Mouse (Mus musculus) urinary bladder, adult 18-20 months (tissue): ENCODE measurements at regions not wholly inside any gene's neighbourhood (a gene's known extent, or its start where the extent isn't known, plus 50 kb on each side); places are given as distances from the start of the nearest gene placed in this dataset.

Experiments
- DNase-seq, 2 experiments: peaks; one replicate each; pipeline ENCODE4 v3.0.0; 2022; ENCODE audit warnings: low spot score in 2 of 2, mixed read lengths in 2 of 2

DNA sequence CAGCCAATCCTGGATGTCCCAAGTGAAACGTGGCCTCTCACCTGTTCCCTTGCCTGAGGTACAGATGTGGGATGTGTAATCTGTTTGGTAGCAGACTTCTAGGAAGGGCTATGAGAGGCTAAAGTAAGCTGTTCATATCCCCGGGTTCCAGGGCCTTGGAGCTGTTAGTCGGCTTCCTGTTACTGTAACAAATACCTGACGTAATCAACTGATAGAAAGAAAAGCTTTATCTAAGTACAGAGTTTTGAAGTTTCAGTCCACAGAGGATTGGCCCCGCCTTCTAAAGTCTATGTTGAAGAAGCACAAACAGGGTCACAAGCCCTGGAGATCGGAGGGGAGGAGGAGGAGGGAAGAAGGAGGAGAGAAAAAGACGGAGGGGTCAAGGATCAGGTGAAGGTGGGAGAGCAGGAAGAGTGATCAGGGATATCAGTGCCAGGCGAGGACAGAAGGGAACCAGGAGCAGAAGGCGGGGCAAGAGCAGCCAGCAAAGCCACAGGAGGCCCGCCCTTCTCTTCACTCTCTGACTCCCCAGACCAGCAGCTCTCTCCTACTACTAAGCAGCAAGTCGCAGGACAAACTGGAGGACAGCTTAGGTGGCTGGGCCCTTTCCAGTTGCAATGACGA lies 276.5 kb upstream of the Cdyl start:
- peak in 1 of 2 experiments; percentile 54 for DNase-seq

DNA sequence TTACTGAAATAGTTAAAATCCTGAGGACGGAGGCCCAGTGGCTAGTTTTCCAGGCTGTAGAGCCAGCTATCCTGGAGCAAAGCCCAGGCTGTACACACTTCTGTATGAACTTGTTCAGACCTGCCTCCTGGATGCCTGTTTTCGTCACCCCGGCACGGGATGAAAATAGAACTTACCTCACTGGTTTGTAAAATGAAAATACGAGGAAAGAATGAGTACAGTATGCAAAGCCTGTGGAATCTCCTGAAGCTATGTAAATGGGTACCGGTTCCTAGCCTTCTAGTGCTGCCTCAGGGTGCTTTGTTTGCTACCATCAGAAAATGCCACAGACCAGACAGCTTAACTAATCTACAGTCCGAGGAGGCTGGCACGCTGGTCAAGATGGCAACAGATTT lies 276.0 kb upstream of the Cdyl start:
- peak in 1 of 2 experiments; percentile 69 for DNase-seq

DNA sequence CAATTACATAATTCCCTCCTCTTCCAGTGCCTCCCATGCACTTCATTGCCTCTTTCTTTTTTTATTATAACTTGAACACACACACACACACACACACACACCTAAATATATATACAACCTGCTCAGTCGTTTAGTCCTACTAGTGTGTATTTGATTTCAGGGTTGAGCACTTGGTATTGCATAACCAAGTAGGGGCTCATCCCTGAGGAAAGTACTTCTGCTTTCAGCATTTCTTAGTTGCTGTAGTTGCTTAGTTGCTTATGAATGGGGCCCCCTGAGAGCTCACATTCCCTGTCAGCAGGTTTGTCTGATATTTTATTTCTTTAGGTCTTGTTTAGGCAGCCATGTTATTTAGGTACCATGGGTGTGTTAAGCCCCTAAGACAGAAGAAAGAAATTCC lies 271.3 kb upstream of the Cdyl start:
- DNase-seq, result no peak

DNA sequence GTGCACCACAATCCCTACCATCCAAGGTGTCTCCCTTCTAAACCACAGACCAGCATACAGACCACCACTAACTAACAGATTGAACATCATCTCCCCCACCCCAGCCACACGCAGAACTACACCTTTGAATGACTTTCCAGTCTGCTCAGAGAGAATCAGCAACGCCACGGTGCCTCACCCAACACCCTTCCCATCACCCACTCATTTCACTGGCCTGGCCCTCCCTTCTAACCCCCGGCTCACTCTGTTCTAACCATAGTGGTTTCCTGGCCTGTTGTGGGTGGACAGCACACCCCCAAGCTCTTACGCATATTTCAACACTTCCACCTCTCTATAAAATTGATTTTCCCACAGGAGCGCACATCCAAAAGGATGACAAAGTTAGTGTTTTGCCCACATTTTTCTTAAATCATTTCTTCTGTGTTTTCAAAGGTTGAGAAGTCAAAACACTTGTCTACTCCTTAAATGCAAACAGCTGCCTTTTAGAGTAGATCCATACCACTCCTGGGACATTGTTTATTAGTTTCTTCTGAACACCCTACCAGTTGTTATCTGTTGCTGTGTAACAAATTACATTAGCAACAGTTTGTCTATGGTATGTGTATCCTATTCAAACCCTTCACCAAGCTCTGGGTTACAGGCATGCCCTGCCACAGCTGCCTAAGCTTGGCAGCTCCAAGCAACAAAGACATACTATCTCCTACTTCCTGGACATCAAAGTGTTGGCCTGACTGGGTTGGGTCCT lies 269.7 kb upstream of the Cdyl start:
- no peak for DNase-seq

DNA sequence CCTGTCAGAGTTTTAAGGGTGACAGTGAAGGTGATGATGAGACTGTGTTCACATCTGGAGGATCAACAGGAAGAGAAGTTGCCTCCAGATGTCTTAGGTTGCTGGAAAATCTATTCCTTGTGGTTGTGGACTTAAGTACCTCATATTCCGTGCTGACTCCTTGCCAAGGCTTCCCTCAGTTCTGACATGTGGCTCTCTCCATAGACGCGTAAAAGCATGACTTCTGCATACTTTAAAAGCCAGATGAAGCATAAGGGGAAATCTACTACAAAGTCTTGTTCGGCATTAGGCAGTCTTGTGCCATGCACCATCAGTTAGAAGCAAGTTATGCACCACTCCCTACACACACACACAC lies 269.1 kb upstream of the Cdyl start:
- no peak for DNase-seq

DNA sequence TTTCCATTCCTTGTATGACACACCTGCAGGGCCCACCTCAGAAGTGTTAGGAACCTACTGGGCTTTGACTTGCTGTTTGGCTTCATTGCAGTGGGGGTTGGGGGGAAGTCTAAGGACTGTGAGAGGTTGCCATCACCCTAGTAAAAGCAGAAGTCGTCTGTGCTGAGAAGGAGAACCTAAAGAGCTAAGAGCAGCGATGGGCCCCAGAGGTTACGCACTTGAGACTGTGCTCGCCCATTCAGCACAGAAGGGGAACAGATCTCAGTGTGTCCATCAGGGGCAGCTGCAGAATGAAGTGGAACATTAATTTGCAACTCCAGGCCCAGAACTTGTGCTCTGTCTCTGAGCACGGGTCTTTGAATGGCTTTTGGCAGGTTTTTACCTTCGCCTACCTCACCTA lies 267.5 kb upstream of the Cdyl start:
- no peak for DNase-seq

DNA sequence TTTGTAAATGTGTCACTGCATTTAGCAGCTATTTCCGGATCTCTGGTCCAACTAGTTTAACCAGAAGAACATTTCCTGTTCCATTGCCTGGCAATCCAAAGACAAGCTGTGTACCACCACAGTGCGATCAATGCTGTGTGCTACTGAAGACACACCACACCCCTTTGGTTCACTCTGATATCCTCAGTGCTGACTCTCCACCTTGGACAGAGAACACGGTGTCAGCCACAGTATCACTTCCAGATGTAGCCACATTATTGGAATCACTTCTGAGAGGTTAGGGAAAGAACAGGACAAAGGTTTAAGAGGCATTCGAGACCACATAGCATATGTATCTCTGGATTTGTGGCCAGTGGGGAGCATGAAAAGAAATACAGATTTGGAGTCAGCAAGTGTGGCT lies 264.4 kb upstream of the Cdyl start:
- DNase-seq, result peak in 1 of 2 experiments; percentile 29

DNA sequence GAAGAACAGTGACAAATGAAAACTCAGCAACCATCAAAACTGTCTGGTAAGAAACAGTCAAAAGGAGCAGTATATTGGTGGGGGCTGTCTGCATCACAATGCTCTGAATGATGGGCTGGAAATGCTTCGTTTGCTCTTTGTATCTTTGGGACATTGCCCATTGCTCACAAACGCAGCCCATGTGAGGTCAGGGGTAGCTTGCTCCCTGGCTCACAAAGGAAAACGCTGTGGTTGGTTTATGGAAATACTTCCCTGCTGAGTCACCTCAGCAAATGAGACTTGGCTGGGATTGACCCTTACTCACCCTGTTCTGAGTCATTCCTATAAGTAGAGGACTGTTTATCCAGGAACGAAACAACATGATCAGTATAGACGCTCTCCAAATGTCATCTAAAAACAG lies 264.0 kb upstream of the Cdyl start:
- DNase-seq, result peak in 1 of 2 experiments; percentile 67

DNA sequence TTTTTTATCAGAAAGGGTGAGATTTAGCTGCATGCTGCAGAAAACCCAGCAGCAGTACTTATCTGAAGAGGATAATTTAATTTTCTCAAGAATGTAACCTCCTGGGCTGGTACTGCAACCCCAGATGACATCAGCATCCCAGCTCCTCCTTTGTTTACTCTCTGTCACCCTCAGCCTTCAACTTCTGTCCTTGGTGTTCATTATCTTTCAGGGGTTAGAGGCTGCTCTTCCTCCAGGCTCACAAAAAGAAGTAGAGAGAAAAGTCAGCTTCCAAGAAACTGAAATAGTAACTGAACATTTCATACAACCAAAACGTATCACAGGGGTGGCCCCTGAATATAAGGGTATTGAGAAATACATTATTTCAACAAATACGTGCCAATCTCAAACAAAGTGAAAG lies 262.5 kb upstream of the Cdyl start:
- DNase-seq, result no peak

DNA sequence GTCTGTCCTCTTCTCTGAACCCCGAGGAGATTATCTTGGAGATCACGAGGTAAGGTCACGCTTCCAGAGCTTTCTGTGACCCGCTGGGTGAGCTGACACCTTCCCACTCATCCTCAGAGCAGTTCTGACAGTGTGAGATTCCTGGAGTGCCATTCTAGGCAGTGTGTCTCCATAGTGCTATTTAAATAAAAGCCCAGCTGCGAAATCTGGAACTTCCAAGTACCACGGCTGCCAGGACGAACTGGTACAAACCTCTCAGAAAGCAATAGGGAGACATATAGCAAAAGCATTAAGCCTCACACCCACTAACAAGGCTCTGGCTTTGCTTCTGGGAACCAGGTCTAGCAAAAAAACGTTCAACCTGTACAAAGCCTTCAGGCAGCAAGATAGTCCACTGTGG lies 261.4 kb upstream of the Cdyl start:
- DNase-seq, result no peak

DNA sequence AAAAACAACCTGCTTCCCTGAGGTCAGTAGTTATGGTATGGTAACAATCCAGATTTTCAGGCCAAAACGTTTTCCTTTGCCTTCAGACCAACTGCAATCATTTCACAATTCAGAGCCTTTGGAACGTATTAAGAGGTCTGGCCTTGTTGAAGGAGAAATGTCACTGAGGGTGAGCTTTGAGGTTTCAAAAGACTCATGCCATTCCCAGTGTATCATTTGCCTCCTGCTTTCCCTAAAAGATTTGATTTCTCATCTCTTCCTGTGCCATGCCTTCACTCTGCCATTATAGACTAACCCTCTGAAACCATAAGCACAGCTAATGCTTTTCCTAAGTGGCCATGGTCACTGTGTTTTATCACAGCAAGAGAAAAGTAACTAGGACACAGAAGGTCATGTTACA lies 256.8 kb upstream of the Cdyl start:
- no peak for DNase-seq

DNA sequence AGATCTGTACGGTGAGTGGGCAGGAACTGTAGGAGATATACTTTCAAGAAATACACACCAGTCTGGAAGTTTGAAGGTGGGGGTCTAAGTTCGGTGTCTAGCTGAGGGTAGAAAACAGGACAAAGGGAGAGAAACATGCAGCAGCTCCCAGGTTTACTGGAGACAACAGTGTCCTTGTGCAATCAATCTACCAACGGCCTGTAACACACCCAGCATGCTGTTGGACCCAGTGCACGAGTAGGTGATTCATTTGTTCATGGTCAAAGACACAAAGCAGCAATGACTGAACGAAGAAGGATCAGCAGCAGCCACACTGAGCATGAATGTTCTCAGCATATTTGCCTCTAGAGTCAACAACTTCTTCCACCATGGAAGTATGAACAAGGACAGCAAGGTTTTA lies 255.2 kb upstream of the Cdyl start:
- no peak for DNase-seq

DNA sequence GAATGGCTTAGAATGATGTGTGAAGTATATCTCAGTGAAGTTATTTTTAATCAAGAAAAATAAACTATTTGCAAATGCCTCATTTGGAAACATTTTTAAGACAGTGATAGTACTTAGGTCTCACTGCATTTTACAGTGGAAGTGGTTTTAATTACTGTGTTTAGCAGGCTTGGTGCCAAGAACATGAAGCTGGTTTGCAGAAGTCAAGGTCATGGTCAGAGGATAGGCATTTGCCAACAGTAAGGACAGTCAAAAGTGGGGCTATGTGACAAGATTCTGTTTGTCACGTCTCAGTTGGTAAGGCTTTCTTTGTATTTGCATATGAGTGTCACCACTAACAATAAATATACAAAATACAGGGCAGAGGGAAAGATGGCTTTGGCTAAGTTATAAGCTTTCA lies 254.2 kb upstream of the Cdyl start:
- DNase-seq, result no peak

DNA sequence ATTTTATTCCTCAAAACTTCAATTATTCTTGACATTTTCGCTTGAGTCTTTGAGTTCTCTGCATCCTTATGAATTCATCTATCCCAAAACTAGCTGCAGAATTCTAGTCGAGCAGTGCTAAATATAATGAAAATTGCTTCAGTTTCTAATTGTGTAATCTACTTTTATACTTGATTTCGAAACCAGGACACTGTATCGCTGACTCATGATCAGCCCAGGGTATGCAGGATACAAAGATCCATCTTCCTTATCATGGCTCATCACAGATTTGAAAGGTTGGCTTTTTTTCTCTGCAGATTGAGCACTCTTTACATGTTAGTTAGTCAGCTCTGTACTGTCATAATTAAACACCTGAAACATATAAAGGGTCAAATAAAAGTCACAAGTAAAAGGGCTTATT lies 242.1 kb upstream of the Cdyl start:
- no peak for DNase-seq

DNA sequence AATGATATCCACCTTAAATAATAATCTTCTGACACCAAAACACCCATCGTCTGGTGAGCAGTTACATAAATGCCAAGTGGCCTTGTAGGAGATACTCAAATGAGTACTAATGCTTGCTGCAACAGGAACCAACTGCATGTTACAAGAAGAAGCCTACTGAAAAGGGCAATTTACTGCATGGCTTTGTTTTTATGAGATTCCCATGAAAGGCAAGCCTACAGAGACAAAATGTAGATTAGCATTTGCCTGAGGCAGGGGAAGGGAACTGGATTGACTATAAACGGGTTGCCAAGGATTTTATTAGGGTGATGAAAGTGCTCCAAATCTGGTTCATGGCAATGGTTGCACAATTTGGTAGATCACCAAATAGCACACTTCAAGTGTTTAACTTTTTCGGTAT lies 239.6 kb upstream of the Cdyl start:
- no peak for DNase-seq

DNA sequence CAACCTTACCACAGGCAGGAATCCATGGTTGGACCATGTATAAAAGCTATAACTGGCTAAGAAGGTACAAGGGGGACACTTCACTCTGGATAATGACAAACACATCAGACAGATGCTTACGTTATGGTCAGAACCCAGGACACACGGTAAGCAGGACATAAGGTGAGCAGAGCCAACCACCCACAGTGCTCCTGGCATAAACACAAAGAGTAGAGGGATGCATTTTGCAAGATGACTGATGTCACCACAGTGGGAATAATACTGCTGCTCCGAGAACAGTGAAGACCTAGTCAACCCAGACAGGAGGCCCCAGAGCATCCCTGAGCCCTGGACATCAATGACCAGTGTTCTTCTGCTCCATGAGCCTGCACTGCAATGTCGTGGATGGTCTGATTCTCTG lies 233.6 kb upstream of the Cdyl start:
- no peak for DNase-seq

DNA sequence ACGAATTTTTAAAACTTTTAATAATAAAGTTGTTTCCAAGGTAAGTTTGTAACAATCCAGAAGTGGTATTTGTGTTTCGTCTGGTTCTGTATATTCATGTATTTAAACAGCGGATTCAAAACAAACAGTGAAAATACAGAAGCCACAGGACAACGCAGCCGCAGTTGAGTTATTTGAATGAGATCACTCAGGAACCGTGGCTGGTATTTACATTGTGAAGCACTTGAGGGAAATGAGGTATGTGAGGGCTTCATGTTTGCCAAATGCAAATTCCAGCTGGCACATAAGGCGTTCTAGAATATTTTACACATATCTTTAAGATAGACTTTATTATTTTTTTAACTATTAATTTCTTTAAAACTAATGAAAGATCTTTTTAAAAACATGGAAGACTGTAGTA lies 224.5 kb upstream of the Cdyl start:
- DNase-seq, result no peak

DNA sequence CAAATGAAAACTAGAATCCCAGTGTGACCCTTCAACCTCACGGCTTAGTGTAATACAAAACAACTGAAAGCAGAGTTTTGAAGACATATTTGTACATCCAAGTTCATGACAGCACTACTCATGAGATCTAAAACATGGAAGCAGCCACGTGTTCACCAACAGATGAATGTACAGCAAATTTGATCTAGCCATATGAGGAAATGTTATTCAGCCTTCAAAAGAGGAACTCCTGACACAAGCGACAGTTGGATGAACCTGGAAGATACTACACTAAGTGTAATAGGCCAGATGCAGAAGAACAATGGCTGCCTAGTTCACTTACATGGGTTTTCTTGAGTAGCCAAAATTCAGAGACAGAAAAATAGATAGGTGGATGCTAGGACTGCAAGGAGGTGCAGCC lies 212.0 kb upstream of the Cdyl start:
- no peak for DNase-seq

DNA sequence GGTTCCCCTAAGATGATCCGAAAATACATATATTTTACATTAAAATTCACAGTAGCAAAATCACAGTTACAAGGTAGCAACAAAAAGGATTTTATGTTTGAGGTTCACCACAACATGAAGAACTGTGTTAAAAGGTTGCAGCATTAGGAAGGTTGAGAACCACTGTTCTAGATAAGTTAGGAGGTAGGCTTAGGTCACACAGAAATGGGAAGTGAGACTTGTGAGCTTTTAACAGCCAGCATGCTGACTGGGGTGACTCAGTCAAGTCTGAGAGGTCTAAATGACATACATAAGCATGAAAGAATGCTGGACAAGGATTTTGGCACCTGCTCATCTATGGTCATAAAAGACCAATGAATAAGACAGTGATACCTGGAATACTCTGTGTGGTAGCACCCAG lies 207.2 kb upstream of the Cdyl start:
- no peak for DNase-seq

DNA sequence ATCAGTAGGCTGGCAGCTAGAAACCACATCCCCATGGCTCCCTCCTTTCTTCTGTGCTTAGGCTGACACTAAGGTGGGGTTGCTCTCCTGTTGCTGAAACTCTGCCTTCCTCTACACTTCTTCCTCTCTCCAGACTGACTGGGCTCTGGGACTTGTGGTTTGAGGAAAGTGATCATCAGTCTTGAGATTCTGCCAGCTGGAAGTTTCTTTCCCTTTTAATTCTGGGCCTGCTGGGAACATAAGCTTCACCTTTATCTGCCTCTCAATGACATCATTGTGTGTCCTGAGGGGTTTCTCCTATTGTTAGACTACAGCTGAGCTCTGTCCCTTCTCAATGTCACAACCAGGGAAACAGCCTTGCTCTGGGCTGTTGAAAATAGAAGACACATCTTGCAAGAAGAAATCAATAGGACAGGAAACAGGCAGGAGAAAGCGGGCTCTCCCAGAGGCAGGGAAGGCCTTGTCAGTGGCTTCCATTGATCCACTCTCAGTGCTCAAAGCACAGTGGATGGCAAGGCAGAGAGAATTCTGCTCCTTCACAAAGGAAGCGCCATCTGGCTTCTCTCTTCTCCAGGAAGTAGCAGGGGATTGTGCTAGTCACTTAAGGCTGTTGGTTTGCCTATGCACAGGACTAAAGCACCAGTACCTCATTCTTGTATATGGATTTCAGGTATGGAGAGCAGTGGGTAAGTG lies 206.3 kb upstream of the Cdyl start:
- no peak for DNase-seq

DNA sequence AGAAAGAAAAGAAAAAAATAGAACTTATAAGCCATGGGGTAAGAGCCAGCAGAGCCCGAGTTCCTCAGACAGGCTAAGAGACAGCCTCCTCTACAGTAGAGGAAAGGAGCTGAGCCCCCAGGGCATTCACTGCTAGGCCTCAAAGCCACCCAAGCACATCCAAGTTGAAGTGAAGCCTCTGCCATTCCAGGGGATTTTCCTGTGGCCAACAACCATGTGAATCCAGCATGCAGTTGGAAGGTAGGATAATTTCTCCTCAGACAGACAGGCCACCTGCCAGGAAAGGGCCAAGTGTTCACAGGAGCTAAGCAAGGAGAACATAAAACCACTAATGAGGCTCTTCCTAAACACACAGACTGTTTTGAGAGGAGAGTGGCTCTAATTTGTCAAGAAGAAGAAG lies 199.6 kb upstream of the Cdyl start:
- DNase-seq, result no peak

DNA sequence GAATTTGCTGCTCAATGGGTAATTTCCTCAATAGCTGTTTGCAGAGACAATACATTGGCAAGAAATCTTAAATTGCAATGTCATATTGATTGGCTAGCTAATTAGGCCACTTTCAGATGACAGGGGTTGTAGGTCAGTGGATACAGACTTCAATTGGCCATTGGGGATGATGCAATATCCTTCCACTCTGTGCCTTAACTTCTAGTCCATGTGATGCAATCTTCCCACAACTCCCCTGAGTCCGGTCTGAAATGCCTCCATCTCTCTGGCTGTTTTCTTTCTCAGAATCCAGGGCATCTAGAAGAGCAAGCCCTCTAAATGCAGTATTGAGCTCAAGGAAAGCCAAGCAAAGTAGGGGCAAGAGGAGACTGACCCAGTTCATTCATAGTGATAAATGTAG lies 196.4 kb upstream of the Cdyl start:
- DNase-seq, result no peak

DNA sequence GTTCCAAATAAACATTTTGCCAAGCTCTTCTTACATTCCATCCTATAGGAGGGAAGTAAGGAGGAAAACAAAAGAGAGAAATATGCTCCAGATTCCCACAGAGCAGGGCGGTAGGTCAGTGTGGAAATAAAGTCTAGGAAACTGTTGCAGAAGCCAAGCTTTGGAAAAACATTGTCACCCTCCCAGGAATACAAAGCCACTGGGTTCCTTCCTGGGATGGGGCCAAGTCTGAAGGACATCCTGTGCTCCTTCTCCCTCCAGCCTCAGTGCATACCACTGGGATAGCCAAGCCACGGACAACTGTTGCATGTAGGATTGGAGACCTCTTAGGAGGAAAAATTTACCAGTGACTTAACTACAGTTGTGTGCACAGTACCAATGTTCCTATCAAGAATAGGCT lies 195.8 kb upstream of the Cdyl start:
- no peak for DNase-seq
